Mouse (Mus musculus): ENCODE results near the gene Pofut2.

GRCm38 (mm10) chr10:77221108-77221507, 37.9 kb upstream of the Pofut2 start:
- TF ChIP-seq CTCF (IDR thresholded peaks at IDR 0.05; ENCODE audit: extremely low read depth, insufficient read length, insufficient replicate concordance, low read depth, low read length) (no peak), POLR2A (IDR thresholded peaks at IDR 0.05; ENCODE audit: low read depth, low read length) (no peak)

Measured in small intestine, adult 2 months (tissue).